In genomic region chr12:85568298-85568697, GRCm38 (mm10) we compare ENCODE assay signal across 26 mouse cellular contexts. TPM values are rescaled to one million over a fixed set of nuclear protein-coding genes. Genes with fewer than 3 reads are reported as not detected.
DNase-seq lines count a peak whose midpoint lies in the region; ATAC-seq and TF ChIP-seq lines count a peak whose summit lies in the region.
"Had no signal": no experiment of that assay in that cellular context is flagged by ENCODE, and none has a peak within 500 bp of the region (broad histone marks: within the 10 kb centered on the region; RNA-seq: fewer than 3 reads in every experiment).

No protein-coding gene starts in this region.

- H3K4me1 ChIP-seq in stomach, embryonic 15.5 days, result peaks cover 6% of the 10 kb centered on the region; the same call in 1 of the 2 replicates
- H3K4me1 ChIP-seq in stomach, postnatal 0 days (replicated peaks; ENCODE audit: control insufficient read depth, insufficient read depth), result peaks cover 2% of the 10 kb centered on the region; the same call in 1 of the 2 replicates
- H3K4me1 ChIP-seq in midbrain, embryonic 16.5 days (ENCODE audit: control insufficient read depth, insufficient read depth, low read length), result peaks cover 7% of the 10 kb centered on the region; the same call in 1 of the 2 replicates
- peaks cover 14% of the 10 kb centered on the region for H3K4me1 ChIP-seq in hindbrain, embryonic 10.5 days (replicated peaks)
- H3K4me1 ChIP-seq: embryonic facial prominence, embryonic 12.5 days had no signal

- H3K36me3 ChIP-seq in stomach, embryonic 15.5 days, result no peaks in the 10 kb centered on the region
- H3K36me3 ChIP-seq in stomach, postnatal 0 days (ENCODE audit: control insufficient read depth, insufficient read depth, low read length), result no peaks in the 10 kb centered on the region
- no peaks in the 10 kb centered on the region for H3K36me3 ChIP-seq in midbrain, embryonic 16.5 days (ENCODE audit: control insufficient read depth, insufficient read depth, low read length)
- no peaks in the 10 kb centered on the region for H3K36me3 ChIP-seq in hindbrain, embryonic 10.5 days
- H3K36me3 ChIP-seq: embryonic facial prominence, embryonic 10.5 days; embryonic facial prominence, embryonic 12.5 days; forebrain, embryonic 10.5 days; forebrain, embryonic 12.5 days; G1E had no signal

- H3K27me3 ChIP-seq in stomach, embryonic 15.5 days (replicated peaks), result no peaks in the 10 kb centered on the region
- H3K27me3 ChIP-seq in stomach, postnatal 0 days (ENCODE audit: control insufficient read depth, insufficient read depth, low read length), result no peaks in the 10 kb centered on the region
- H3K27me3 ChIP-seq in midbrain, embryonic 16.5 days (ENCODE audit: control insufficient read depth, insufficient read depth, low read depth, low read length), result no peaks in the 10 kb centered on the region
- H3K27me3 ChIP-seq in hindbrain, embryonic 10.5 days (ENCODE audit: insufficient read depth, poor library complexity, severe bottlenecking), result no peaks in the 10 kb centered on the region; the same call in 1 of the 2 replicates
- H3K27me3 ChIP-seq: CH12.LX; embryonic facial prominence, embryonic 12.5 days; forebrain, embryonic 12.5 days; Patski had no signal

- peak; percentile 55 for DNase-seq in A20 (ENCODE audit: low read depth, low spot score)
- peak; percentile 42 for DNase-seq in fat pad, adult 2 months (ENCODE audit: extremely low read depth, low read depth, low spot score)
- no peak for DNase-seq in stomach, postnatal 0 days (ENCODE audit: low spot score)
- no peak for DNase-seq in hindbrain, embryonic 10.5 days (ENCODE audit: low spot score)
- DNase-seq in adrenal gland, postnatal 4 days (ENCODE audit: low spot score in 2 of 2), result no peak
- DNase-seq: adrenal gland, adult 8-10 months; adrenal gland, postnatal 14 days; adrenal gland, postnatal 36 days; cerebellum, adult 11 months; cerebellum, adult 18-20 months; cerebellum, adult 8-10 months; cerebellum, adult 9-11 months; cerebellum, postnatal 25 days had no signal

- H3K27ac ChIP-seq in stomach, embryonic 15.5 days, result 0 out of 2 replicates have a peak overlapping the region, but pooled peaks have one; percentile 40
- H3K27ac ChIP-seq in stomach, postnatal 0 days (replicated peaks), result no peak overlapping the region
- H3K27ac ChIP-seq in midbrain, embryonic 16.5 days (ENCODE audit: low read length), result no peak overlapping the region
- no peak overlapping the region for H3K27ac ChIP-seq in hindbrain, embryonic 10.5 days
- H3K27ac ChIP-seq: embryonic facial prominence, embryonic 10.5 days; embryonic facial prominence, embryonic 12.5 days; forebrain, embryonic 10.5 days; forebrain, embryonic 12.5 days had no signal

- H3K9ac ChIP-seq in stomach, embryonic 15.5 days, result no peak overlapping the region
- no peak overlapping the region for H3K9ac ChIP-seq in stomach, postnatal 0 days (ENCODE audit: low read length)
- H3K9ac ChIP-seq in midbrain, embryonic 16.5 days (ENCODE audit: low read depth, low read length), result no peak overlapping the region
- H3K9ac ChIP-seq: embryonic facial prominence, embryonic 12.5 days; forebrain, embryonic 12.5 days had no signal

- TF ChIP-seq EP300 in stomach, postnatal 0 days (optimal IDR thresholded peaks at IDR 0.05), result no peak

- H3K9me3 ChIP-seq in stomach, embryonic 15.5 days, result no peaks in the 10 kb centered on the region
- H3K9me3 ChIP-seq in stomach, postnatal 0 days (ENCODE audit: control insufficient read depth, low read length), result no peaks in the 10 kb centered on the region
- H3K9me3 ChIP-seq in midbrain, embryonic 16.5 days (replicated peaks; ENCODE audit: control insufficient read depth, low read length, poor library complexity, severe bottlenecking), result no peaks in the 10 kb centered on the region
- H3K9me3 ChIP-seq in hindbrain, embryonic 10.5 days, result no peaks in the 10 kb centered on the region
- H3K9me3 ChIP-seq: embryonic facial prominence, embryonic 10.5 days; embryonic facial prominence, embryonic 12.5 days; forebrain, embryonic 10.5 days; forebrain, embryonic 12.5 days; G1E had no signal

- WGBS in stomach, embryonic 15.5 days, result 77% methylated on average over 3 of the region's 3 CpGs
- 68% methylated on average over 3 of the region's 3 CpGs for WGBS in stomach, postnatal 0 days
- 88% methylated on average over 3 of the region's 3 CpGs for WGBS in midbrain, embryonic 16.5 days
- WGBS in hindbrain, embryonic 10.5 days, result 93% methylated on average over 3 of the region's 3 CpGs

- H3K4me2 ChIP-seq in stomach, embryonic 15.5 days, result no peak overlapping the region
- no peak overlapping the region for H3K4me2 ChIP-seq in stomach, postnatal 0 days (replicated peaks; ENCODE audit: low read depth)
- H3K4me2 ChIP-seq in midbrain, embryonic 16.5 days (ENCODE audit: low read length), result no peak overlapping the region
- H3K4me2 ChIP-seq: embryonic facial prominence, embryonic 12.5 days; forebrain, embryonic 12.5 days had no signal

- no peak for ATAC-seq in stomach, embryonic 15.5 days (ENCODE audit: insufficient read depth, low FRiP score, low read depth)
- peak; percentile 55; the same call in 1 of the 2 replicates for ATAC-seq in stomach, postnatal 0 days (ENCODE audit: low FRiP score, low TSS enrichment)
- no peak for ATAC-seq in midbrain, embryonic 16.5 days
- ATAC-seq: activated CD4-positive, CD25-positive, alpha-beta regulatory T cell, adult 4 months; CD4-positive, CD25-positive, alpha-beta regulatory T cell, adult 4 months; forebrain, embryonic 14.5 days; forebrain, embryonic 16.5 days; Patski had no signal

- H3K4me3 ChIP-seq in stomach, embryonic 15.5 days (replicated peaks), result no peak overlapping the region
- no peak overlapping the region for H3K4me3 ChIP-seq in stomach, postnatal 0 days (ENCODE audit: low read depth, low read length)
- no peak overlapping the region for H3K4me3 ChIP-seq in midbrain, embryonic 16.5 days (ENCODE audit: low read depth, low read length)
- H3K4me3 ChIP-seq in hindbrain, embryonic 10.5 days, result no peak overlapping the region
- H3K4me3 ChIP-seq: embryonic facial prominence, embryonic 10.5 days; embryonic facial prominence, embryonic 12.5 days; forebrain, embryonic 10.5 days; forebrain, embryonic 12.5 days had no signal

- TF ChIP-seq CTCF in stomach, postnatal 0 days (IDR thresholded peaks at IDR 0.05; ENCODE audit: low read depth), result no peak

RNA-seq across cellular contexts. Expression of gene Jdp2, which starts 30.5 kb away (rescaled TPM):
- polyA plus RNA-seq in stomach, embryonic 15.5 days (2015; fragmentation: Nextera tagmentation; extraction: Ambion mirVana), result 0.81 and 0.89 TPM in 2 replicates
- polyA plus RNA-seq in stomach, postnatal 0 days (2015; fragmentation: Nextera tagmentation; extraction: Ambion mirVana), result 0.63 and 0.65 TPM in 2 replicates
- polyA plus RNA-seq in midbrain, embryonic 16.5 days (2015; fragmentation: Nextera tagmentation; extraction: Ambion mirVana), result 0.36 and 0.57 TPM in 2 replicates
- 0.25 TPM in 1 of 2 replicates, not detected in the other for polyA plus RNA-seq in hindbrain, embryonic 10.5 days (2016; fragmentation: Nextera tagmentation; extraction: Ambion mirVana)
- total RNA-seq in adrenal gland, postnatal 4 days (2021), result 10 to 100 TPM; 22.6 to 23.0 TPM
- total RNA-seq: G1E had no signal
- polyA plus RNA-seq: activated CD4-positive, CD25-positive, alpha-beta regulatory T cell, adult 4 months; G1E had no signal

Comparison
In these comparisons a context has a peak if more than half of its experiments do, and no peak if none do; other contexts are left out.
1. DNase-seq: peak in A20 (single experiment) and fat pad, adult 2 months (single experiment); none in stomach, postnatal 0 days (single experiment), hindbrain, embryonic 10.5 days (single experiment) and adrenal gland, postnatal 4 days (0 of 2).